Comparison of ENCODE assay signal across 10 mouse cellular contexts in the genomic region with DNA sequence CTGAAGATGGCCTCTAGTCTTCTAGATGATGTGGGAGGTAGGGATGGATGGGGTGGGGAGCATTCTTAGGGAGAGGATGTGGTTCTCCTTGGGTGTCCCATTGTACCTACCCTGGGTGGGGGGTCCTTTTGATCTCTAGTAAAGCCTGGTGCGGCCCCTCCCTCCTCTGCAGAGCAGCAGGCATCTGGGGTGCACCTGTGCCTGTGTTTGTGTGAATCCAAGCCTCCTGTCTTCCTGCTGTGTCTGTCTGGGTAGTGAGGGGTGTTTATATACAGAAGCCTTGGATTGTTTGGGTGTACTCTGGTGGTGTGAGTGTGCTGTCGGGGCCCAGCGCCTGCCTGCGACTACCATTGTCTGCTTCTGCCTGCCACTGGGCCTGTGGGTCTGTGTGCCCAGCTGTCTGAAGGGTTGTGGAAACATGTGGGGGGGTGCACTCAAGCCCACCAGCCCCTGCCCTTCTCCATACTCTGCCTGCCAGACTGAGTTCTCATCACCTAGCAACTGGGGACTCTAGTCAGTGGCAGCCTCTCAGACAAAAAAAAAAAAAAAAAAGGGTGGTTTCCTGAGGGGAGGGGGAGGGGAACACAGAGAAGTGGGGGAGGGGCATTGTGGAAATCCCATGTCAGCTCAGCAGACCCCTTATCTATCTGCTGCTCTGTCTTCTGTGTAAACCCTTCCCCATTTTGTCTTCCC. TPM values are rescaled to one million over a fixed set of nuclear protein-coding genes. Genes with fewer than 3 reads are reported as not detected.
DNase-seq lines count a peak whose midpoint lies in the region; ATAC-seq and TF ChIP-seq lines count a peak whose summit lies in the region.
"Had no signal": no experiment of that assay in that cellular context is flagged by ENCODE, and none has a peak within 500 bp of the region (broad histone marks: within the 10 kb centered on the region; RNA-seq: fewer than 3 reads in every experiment).

No protein-coding gene starts in this region.

- H3K36me3 ChIP-seq in forebrain, embryonic 12.5 days (replicated peaks), result no peaks in the 10 kb centered on the region
- H3K36me3 ChIP-seq in midbrain, embryonic 12.5 days, result no peaks in the 10 kb centered on the region
- no peaks in the 10 kb centered on the region for H3K36me3 ChIP-seq in intestine, postnatal 0 days (ENCODE audit: control insufficient read depth, insufficient read depth)

- intact Hi-C loops in left cerebral cortex, postnatal 36 days (cut with DNase I), result loop anchor here (5.0 kb wide), 3 partner anchors 34 to 299 kb away; no protein-coding TSS in a partner anchor

- H3K4me3 ChIP-seq in forebrain, embryonic 12.5 days (replicated peaks), result no peak overlapping the region
- H3K4me3 ChIP-seq in midbrain, embryonic 12.5 days, result no peak overlapping the region
- no peak overlapping the region for H3K4me3 ChIP-seq in intestine, postnatal 0 days (ENCODE audit: low read depth, low read length)

- peak overlapping the region; percentile 91 for H3K27ac ChIP-seq in forebrain, embryonic 12.5 days
- peak overlapping the region; percentile 89 for H3K27ac ChIP-seq in midbrain, embryonic 12.5 days (replicated peaks)
- no peak overlapping the region for H3K27ac ChIP-seq in intestine, postnatal 0 days (ENCODE audit: low read depth, low read length)

- H3K4me2 ChIP-seq in forebrain, embryonic 12.5 days, result no peak overlapping the region
- H3K4me2 ChIP-seq in midbrain, embryonic 12.5 days (replicated peaks), result peak overlapping the region; percentile 18
- H3K4me2 ChIP-seq in intestine, postnatal 0 days (replicated peaks; ENCODE audit: low read depth), result no peak overlapping the region

- peaks cover 22% of the 10 kb centered on the region for H3K27me3 ChIP-seq in forebrain, embryonic 12.5 days
- peaks cover 21% of the 10 kb centered on the region for H3K27me3 ChIP-seq in midbrain, embryonic 12.5 days
- no peaks in the 10 kb centered on the region for H3K27me3 ChIP-seq in intestine, postnatal 0 days (replicated peaks; ENCODE audit: control insufficient read depth, insufficient read depth, low read length)

- no peak overlapping the region for H3K9ac ChIP-seq in forebrain, embryonic 12.5 days
- H3K9ac ChIP-seq in midbrain, embryonic 12.5 days (replicated peaks), result no peak overlapping the region
- H3K9ac ChIP-seq in intestine, postnatal 0 days (ENCODE audit: low read depth, low read length), result no peak overlapping the region

- 7% methylated on average over 4 of the region's 4 CpGs for WGBS in forebrain, embryonic 12.5 days
- WGBS in midbrain, embryonic 12.5 days, result 4% methylated on average over 4 of the region's 4 CpGs
- WGBS in intestine, postnatal 0 days, result 43% methylated on average over 4 of the region's 4 CpGs

- DNase-seq in right cerebral cortex, postnatal 14 days, result peak; percentile 17
- no peak for DNase-seq in right cerebral cortex, postnatal 25 days
- DNase-seq in left cerebral cortex, postnatal 36 days (ENCODE audit: low spot score in 2 of 2), result no peak
- DNase-seq in Muller cell, postnatal 12 days (ENCODE audit: inconsistent ontology term), result no peak
- DNase-seq: cerebellum, adult 9-10 months; layer of hippocampus, postnatal 36 days; right cerebral cortex, adult 18-20 months had no signal

- no peak for TF ChIP-seq CTCF in intestine, postnatal 0 days (IDR thresholded peaks at IDR 0.05; ENCODE audit: low read depth)

- H3K4me1 ChIP-seq in forebrain, embryonic 12.5 days, result peaks cover 92% of the 10 kb centered on the region
- peaks cover 91% of the 10 kb centered on the region for H3K4me1 ChIP-seq in midbrain, embryonic 12.5 days
- H3K4me1 ChIP-seq in intestine, postnatal 0 days (replicated peaks; ENCODE audit: control insufficient read depth, insufficient read depth, low read length), result no peaks in the 10 kb centered on the region

- peak; percentile 82 for ATAC-seq in forebrain, embryonic 12.5 days (ENCODE audit: low FRiP score)
- peak; percentile 81 for ATAC-seq in midbrain, embryonic 12.5 days (ENCODE audit: low FRiP score, low read depth)
- ATAC-seq in intestine, postnatal 0 days, result no peak

- H3K9me3 ChIP-seq in forebrain, embryonic 12.5 days, result no peaks in the 10 kb centered on the region
- no peaks in the 10 kb centered on the region for H3K9me3 ChIP-seq in midbrain, embryonic 12.5 days
- H3K9me3 ChIP-seq in intestine, postnatal 0 days (ENCODE audit: control insufficient read depth), result no peaks in the 10 kb centered on the region

RNA-seq across cellular contexts. Expression of a gene that starts 36.1 kb away (rescaled TPM):
- 49.9 and 60.6 TPM in 2 replicates for polyA plus RNA-seq in forebrain, embryonic 12.5 days (2016; fragmentation: Nextera tagmentation; extraction: Ambion mirVana)
- 53.6 and 61.7 TPM in 2 replicates for polyA plus RNA-seq in midbrain, embryonic 12.5 days (2016; fragmentation: Nextera tagmentation; extraction: Ambion mirVana)
- polyA plus RNA-seq in intestine, postnatal 0 days (2015; fragmentation: Nextera tagmentation; extraction: Ambion mirVana), result 81.2 and 81.6 TPM in 2 replicates
- 10 to 100 TPM; 38.7 to 49.6 TPM for total RNA-seq in left cerebral cortex, postnatal 36 days (2021)

RNA-seq across cellular contexts. Expression of a gene that starts 39.5 kb away (rescaled TPM):
- 200 and 211 TPM in 2 replicates for polyA plus RNA-seq in forebrain, embryonic 12.5 days (2016; fragmentation: Nextera tagmentation; extraction: Ambion mirVana)
- 157 and 158 TPM in 2 replicates for polyA plus RNA-seq in midbrain, embryonic 12.5 days (2016; fragmentation: Nextera tagmentation; extraction: Ambion mirVana)
- polyA plus RNA-seq in intestine, postnatal 0 days (2015; fragmentation: Nextera tagmentation; extraction: Ambion mirVana), result 32.9 and 33.1 TPM in 2 replicates
- 1 to 10 TPM; 3.8 to 4.2 TPM for total RNA-seq in left cerebral cortex, postnatal 36 days (2021)
